Mouse (Mus musculus) lung, adult 2 months (tissue): ENCODE results near the gene Pex14.

Experiments
- CTCF ChIP-seq: fragments of 200-500 bp; IDR thresholded peaks from 2 replicates; pipeline ENCODE4 v1.5.1; 2011; ENCODE audit warnings: mild to moderate bottlenecking, low read length, control low read depth; ENCODE audit not compliant: insufficient read depth
- POLR2A ChIP-seq: fragments of 200-500 bp; IDR thresholded peaks from 2 replicates; pipeline ENCODE4 v1.6.1; 2011; ENCODE audit warnings: low read depth, mild to moderate bottlenecking, control low read depth, low read length, borderline replicate concordance; ENCODE audit errors: extremely low read depth

DNA sequence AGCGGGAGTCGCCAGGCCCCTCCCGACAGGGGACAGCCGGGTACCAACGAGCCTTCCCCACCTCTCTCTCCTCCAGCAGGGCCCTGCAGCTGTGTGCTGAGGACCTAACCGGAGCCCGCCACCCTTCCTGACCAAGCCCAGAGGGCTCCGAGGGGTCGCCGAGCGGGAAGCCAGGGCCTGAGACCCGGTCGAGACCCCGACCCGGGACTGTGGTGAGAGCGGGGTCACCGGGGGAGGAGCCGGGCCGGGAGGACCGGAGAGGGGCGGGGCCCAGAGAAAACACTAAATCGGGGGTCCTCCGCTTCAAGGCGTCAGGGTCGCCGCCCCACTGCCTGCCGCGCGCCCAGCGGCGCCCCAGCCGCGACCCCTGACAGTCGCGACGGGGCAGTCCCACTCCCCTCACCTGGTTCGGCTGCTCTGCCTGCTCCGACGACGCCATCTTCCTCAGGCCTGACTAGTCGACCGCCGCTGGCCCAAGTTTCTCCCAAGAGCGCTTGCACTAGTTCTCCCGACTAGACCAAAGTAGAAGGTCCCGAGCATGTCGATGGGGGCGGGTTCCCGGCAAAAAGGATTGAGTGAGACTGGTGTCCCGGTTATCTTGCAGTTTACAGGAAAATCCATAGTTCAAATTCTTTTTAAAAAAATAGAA, at the start of gene Pex14:
- no peak for TF ChIP-seq CTCF
- peak; percentile 70; the same call in 1 of the 2 replicates for TF ChIP-seq POLR2A
